Mouse (Mus musculus): ENCODE results near the gene Cpm. TPM values are rescaled to one million over a fixed set of nuclear protein-coding genes. Genes with fewer than 3 reads are reported as not detected.

The Cpm gene
- total and polyA plus RNA-seq, 3 experiments, result 0.04 to 0.31 (median 0.17) TPM

DNA sequence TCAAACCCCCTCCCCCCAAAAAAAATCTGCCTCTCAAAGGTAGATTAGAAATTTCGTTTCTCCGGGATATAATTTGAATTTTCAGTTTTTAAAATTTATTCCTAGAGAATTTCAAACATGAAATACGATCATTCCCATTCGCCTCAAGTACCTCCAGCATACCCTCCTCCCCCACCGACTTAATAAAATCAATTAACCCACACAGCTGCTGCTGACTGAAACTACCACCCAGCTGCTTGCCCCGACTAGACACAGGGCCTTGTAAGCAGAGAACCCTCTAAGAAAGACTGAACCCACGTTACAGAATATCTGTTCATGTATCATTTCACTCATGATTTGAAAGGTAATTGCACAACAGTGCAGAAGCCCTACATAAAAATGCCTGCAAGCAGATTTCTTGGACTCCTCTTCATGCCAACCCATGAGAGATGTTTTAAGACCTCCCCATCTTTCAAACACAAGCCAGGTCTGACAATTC, 16.2 kb downstream of the Cpm start:
- Histone ChIP-seq H3K9me3 (replicated peaks; ENCODE audit: low read length) (no peaks in the 10 kb centered on the region), H3K4me1 (ENCODE audit: control insufficient read depth in 1 of 2, insufficient read depth in 2 of 2) (peaks cover 3 to 9% of the 10 kb centered on the region in 2 experiments; a peak in 3 of 4 replicates), H3K27me3 (replicated peaks) (no peaks in the 10 kb centered on the region), H3K36me3 (replicated peaks in 1 of 2; ENCODE audit: control insufficient read depth in 1 of 2, insufficient read depth in 1 of 2, low read length in 1 of 2) (no peaks in the 10 kb centered on the region), H3K27ac (ENCODE audit: insufficient read depth, low read depth) (no peak overlapping the region), H3K79me2 (replicated peaks; ENCODE audit: control insufficient read depth, extremely low read depth, insufficient read depth, poor library complexity, severe bottlenecking) (no peaks in the 10 kb centered on the region), H3K9ac (ENCODE audit: insufficient read depth, low read depth) (no peak overlapping the region), H3K4me2 (ENCODE audit: insufficient read depth, low read depth, poor library complexity, severe bottlenecking) (no peak overlapping the region), H3K4me3 (replicated peaks in 1 of 3; ENCODE audit: low read depth in 2 of 3, low read length in 2 of 3, poor library complexity in 1 of 3) (no peak overlapping the region)
- TF ChIP-seq KAT2A (IDR thresholded peaks at IDR 0.05; ENCODE audit: insufficient replicate concordance, low read length), result no peak
- no peak for TF ChIP-seq ZNF384 (IDR thresholded peaks at IDR 0.05; ENCODE audit: low read depth, low read length)
- no peak for TF ChIP-seq NELFE (IDR thresholded peaks at IDR 0.05; ENCODE audit: low read depth, low read length)
- in situ Hi-C loops (cut with MboI; ENCODE audit: low pct_ligation_motif_present, low pct_unique_long_range_greater_than_20kb, low sequenced_read_pairs) (no loop called here), dilution Hi-C loops (cut with MboI; ENCODE audit: extremely low pct_ligation_motif_present, extremely low pct_unique_long_range_greater_than_20kb, low sequenced_read_pairs) (no loop called here)
- DNase-seq (ENCODE audit: extremely low read depth), result no peak

DNA sequence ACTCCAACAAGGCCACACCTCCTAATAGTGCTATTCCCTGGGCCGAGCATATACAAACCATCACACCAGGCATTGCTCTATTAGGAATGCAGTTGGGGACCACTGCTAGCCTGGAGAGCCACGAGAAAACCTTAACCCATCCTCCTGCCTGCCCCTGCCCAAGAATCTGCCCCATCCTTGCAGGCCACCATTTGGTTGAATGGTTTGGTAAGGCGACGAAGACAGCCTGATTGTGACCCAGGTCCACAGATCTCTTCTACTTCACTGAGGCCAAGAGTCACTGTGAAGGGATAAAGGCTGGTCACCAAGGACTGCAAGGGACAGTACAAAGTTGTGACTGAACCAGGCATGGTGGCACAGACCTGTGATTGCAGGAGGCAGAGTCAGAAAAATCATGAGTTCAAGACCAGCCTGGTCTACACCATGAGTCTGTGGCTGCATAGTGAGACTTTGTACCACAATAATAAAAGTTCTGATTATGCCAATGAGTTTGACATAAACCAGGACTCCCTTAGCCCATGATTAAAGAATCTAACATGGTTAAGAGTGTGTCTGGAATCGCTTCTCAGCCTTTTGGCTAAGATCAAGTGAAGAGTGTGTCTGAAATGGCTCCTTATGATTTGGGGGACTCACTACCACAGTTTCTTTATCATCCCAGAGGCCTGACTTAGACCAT, 17.3 kb downstream of the Cpm start:
- Histone ChIP-seq H3K4me3 (replicated peaks in 1 of 3; ENCODE audit: low read depth in 2 of 3, low read length in 2 of 3, poor library complexity in 1 of 3) (no peak overlapping the region), H3K79me2 (replicated peaks; ENCODE audit: control insufficient read depth, extremely low read depth, insufficient read depth, poor library complexity, severe bottlenecking) (no peaks in the 10 kb centered on the region), H3K4me2 (ENCODE audit: insufficient read depth, low read depth, poor library complexity, severe bottlenecking) (no peak overlapping the region), H3K4me1 (ENCODE audit: control insufficient read depth in 1 of 2, insufficient read depth in 2 of 2) (peaks cover 3 to 14% of the 10 kb centered on the region in 2 experiments; a peak in 3 of 4 replicates), H3K27me3 (replicated peaks) (no peaks in the 10 kb centered on the region), H3K27ac (ENCODE audit: insufficient read depth, low read depth) (no peak overlapping the region), H3K9me3 (replicated peaks; ENCODE audit: low read length) (no peaks in the 10 kb centered on the region), H3K36me3 (replicated peaks in 1 of 2; ENCODE audit: control insufficient read depth in 1 of 2, insufficient read depth in 1 of 2, low read length in 1 of 2) (no peaks in the 10 kb centered on the region), H3K9ac (ENCODE audit: insufficient read depth, low read depth) (no peak overlapping the region)
- dilution Hi-C loops (cut with MboI; ENCODE audit: extremely low pct_ligation_motif_present, extremely low pct_unique_long_range_greater_than_20kb, low sequenced_read_pairs) (no loop called here), in situ Hi-C loops (cut with MboI; ENCODE audit: low pct_ligation_motif_present, low pct_unique_long_range_greater_than_20kb, low sequenced_read_pairs) (no loop called here)
- DNase-seq (ENCODE audit: extremely low read depth), result no peak
- no peak for TF ChIP-seq SMC3 (IDR thresholded peaks at IDR 0.05; ENCODE audit: low read depth, low read length)

DNA sequence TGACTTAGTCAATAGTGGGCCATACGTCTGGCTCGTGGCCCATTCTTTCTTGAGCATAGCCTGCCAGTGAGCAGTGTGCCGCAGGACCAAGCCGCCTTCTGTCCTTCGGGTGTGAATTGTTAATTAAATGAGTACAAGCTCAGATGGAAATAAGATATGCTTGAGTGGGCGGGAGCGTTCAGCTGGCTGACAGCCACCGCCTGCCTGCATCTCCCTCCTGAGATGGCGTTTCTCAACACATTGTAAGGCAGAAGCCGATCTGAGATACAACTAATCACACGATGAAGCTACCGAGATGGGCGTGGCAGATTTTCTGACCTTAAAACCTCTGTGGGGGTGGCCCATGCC, 17.8 kb downstream of the Cpm start:
- in situ Hi-C loops (cut with MboI; ENCODE audit: low pct_ligation_motif_present, low pct_unique_long_range_greater_than_20kb, low sequenced_read_pairs), result no loop called here
- no peaks in the 10 kb centered on the region for H3K36me3 ChIP-seq (replicated peaks in 1 of 2; ENCODE audit: control insufficient read depth in 1 of 2, insufficient read depth in 1 of 2, low read length in 1 of 2)
- dilution Hi-C loops (cut with MboI; ENCODE audit: extremely low pct_ligation_motif_present, extremely low pct_unique_long_range_greater_than_20kb, low sequenced_read_pairs), result no loop called here

More for the DNA sequence above, 17.8 kb downstream of the Cpm start:
- no peak overlapping the region for H3K4me3 ChIP-seq (replicated peaks in 1 of 3; ENCODE audit: low read depth in 2 of 3, low read length in 2 of 3, poor library complexity in 1 of 3)
- DNase-seq (ENCODE audit: extremely low read depth), result no peak
- no peaks in the 10 kb centered on the region for H3K9me3 ChIP-seq (replicated peaks; ENCODE audit: low read length)
- H3K4me1 ChIP-seq (ENCODE audit: control insufficient read depth in 1 of 2, insufficient read depth in 2 of 2), result peaks cover 3 to 19% of the 10 kb centered on the region in 2 experiments; a peak in 3 of 4 replicates
- no peak overlapping the region for H3K9ac ChIP-seq (ENCODE audit: insufficient read depth, low read depth)
- no peaks in the 10 kb centered on the region for H3K27me3 ChIP-seq (replicated peaks)
- H3K27ac ChIP-seq (ENCODE audit: insufficient read depth, low read depth), result no peak overlapping the region
- TF ChIP-seq MXI1 (IDR thresholded peaks at IDR 0.05; ENCODE audit: low read depth, low read length) (no peak), MYC (IDR thresholded peaks at IDR 0.05; ENCODE audit: low read depth, low read length) (no peak), KAT2A (IDR thresholded peaks at IDR 0.05; ENCODE audit: insufficient replicate concordance, low read length) (no peak), USF1 (IDR thresholded peaks at IDR 0.05; ENCODE audit: low read depth, low read length) (no peak), TCF12 (IDR thresholded peaks at IDR 0.05; ENCODE audit: low read depth, low read length) (no peak), E2F4 (IDR thresholded peaks at IDR 0.05; ENCODE audit: insufficient replicate concordance, low read depth, low read length) (no peak), ZKSCAN1 (IDR thresholded peaks at IDR 0.05; ENCODE audit: borderline replicate concordance, low read depth, low read length) (no peak), CTCF (conservative IDR thresholded peaks at IDR 0.05 in 1 of 2, IDR thresholded peaks at IDR 0.05 in 1 of 2; ENCODE audit: low read depth in 2 of 2, low read length in 2 of 2) (no peak)
- H3K79me2 ChIP-seq (replicated peaks; ENCODE audit: control insufficient read depth, extremely low read depth, insufficient read depth, poor library complexity, severe bottlenecking), result no peaks in the 10 kb centered on the region
- H3K4me2 ChIP-seq (ENCODE audit: insufficient read depth, low read depth, poor library complexity, severe bottlenecking), result no peak overlapping the region
